8 mouse cellular contexts compared by ENCODE assay signal in genomic region chr16:17619198-17620105, GRCm38 (mm10). TPM values are rescaled to one million over a fixed set of nuclear protein-coding genes. Genes with fewer than 3 reads are reported as not detected.
DNase-seq lines count a peak whose midpoint lies in the region; ATAC-seq and TF ChIP-seq lines count a peak whose summit lies in the region.

Gene Smpd4 (plus strand): TSS chr16:17619354.

- H3K27me3 ChIP-seq in lung, embryonic 15.5 days, result no peaks in the 10 kb centered on the region
- H3K27me3 ChIP-seq in thymus, adult 2 months (ENCODE audit: control insufficient read depth, insufficient read depth, low read length), result no peaks in the 10 kb centered on the region

- peak; percentile 34; the same call in 1 of the 2 replicates for ATAC-seq in frontal cortex, adult (ENCODE audit: low TSS enrichment)
- ATAC-seq in hematopoietic stem cell, adult 5-6 weeks (replicated peaks in 1 of 2; ENCODE audit: insufficient read depth in 1 of 2, low FRiP score in 2 of 2, low TSS enrichment in 1 of 2, low read depth in 1 of 2, poor library complexity in 2 of 2, severe bottlenecking in 2 of 2), result peak; percentile 60 to 86
- ATAC-seq in lung, embryonic 15.5 days (ENCODE audit: borderline replicate concordance, extremely low read depth, low FRiP score, low TSS enrichment), result peak; percentile 76; the same call in 1 of the 2 replicates

- TF ChIP-seq POLR2A in olfactory bulb, adult 2 months (IDR thresholded peaks at IDR 0.05; ENCODE audit: insufficient read depth, low read depth, low read length), result 0 out of 2 replicates have a peak, but pooled peaks have one; percentile 44
- peak; percentile 33; the same call in 1 of the 2 replicates for TF ChIP-seq POLR2A in thymus, adult 2 months (IDR thresholded peaks at IDR 0.05; ENCODE audit: control insufficient read depth, extremely low read depth, insufficient read depth, low read length, poor library complexity)

- H3K36me3 ChIP-seq in lung, embryonic 15.5 days, result peaks cover 22% of the 10 kb centered on the region
- H3K36me3 ChIP-seq in thymus, adult 2 months (ENCODE audit: control insufficient read depth, insufficient read depth, low read length), result peaks cover 4% of the 10 kb centered on the region

- H3K9me3 ChIP-seq in lung, embryonic 15.5 days, result no peaks in the 10 kb centered on the region

- no peak for TF ChIP-seq CTCF in olfactory bulb, adult 2 months (IDR thresholded peaks at IDR 0.05; ENCODE audit: insufficient read depth, low read depth, low read length)
- no peak for TF ChIP-seq CTCF in thymus, adult 2 months (IDR thresholded peaks at IDR 0.05; ENCODE audit: borderline replicate concordance, control insufficient read depth, extremely low read depth, insufficient read depth, low read length, poor library complexity)

- H3K27ac ChIP-seq in lung, embryonic 15.5 days, result peak within 1 kb of the TSS; percentile 29; the same call in 1 of the 2 replicates
- H3K27ac ChIP-seq in olfactory bulb, adult 2 months (ENCODE audit: insufficient read depth, low read depth, low read length), result no peak within 1 kb of the TSS
- H3K27ac ChIP-seq in thymus, adult 2 months (ENCODE audit: control insufficient read depth, insufficient read depth, low read length), result no peak within 1 kb of the TSS

- peaks cover 14% of the 10 kb centered on the region for H3K4me1 ChIP-seq in lung, embryonic 15.5 days
- peaks cover 6% of the 10 kb centered on the region for H3K4me1 ChIP-seq in olfactory bulb, adult 2 months (ENCODE audit: control insufficient read depth, insufficient read depth, low read length)
- peaks cover 4% of the 10 kb centered on the region for H3K4me1 ChIP-seq in thymus, adult 2 months (replicated peaks; ENCODE audit: control insufficient read depth, insufficient read depth, low read length)

- H3K9ac ChIP-seq in lung, embryonic 15.5 days, result peak within 1 kb of the TSS; percentile 86

- DNase-seq in Muller cell, postnatal 12 days (ENCODE audit: inconsistent ontology term), result peak; percentile 90
- peak; percentile 91 for DNase-seq in cerebellum, adult 9-10 months
- DNase-seq in layer of hippocampus, adult 8-10 months (ENCODE audit: low spot score in 2 of 2), result peak; percentile 69 to 88
- peak; percentile 90 for DNase-seq in thymus, adult 2 months

- peak within 1 kb of the TSS; percentile 65 for H3K4me2 ChIP-seq in lung, embryonic 15.5 days

- peak within 1 kb of the TSS; percentile 92 for H3K4me3 ChIP-seq in lung, embryonic 15.5 days
- peak within 1 kb of the TSS; percentile 83 for H3K4me3 ChIP-seq in olfactory bulb, adult 2 months (ENCODE audit: insufficient read depth, low read depth, low read length)
- peak within 1 kb of the TSS; percentile 72 for H3K4me3 ChIP-seq in thymus, adult 2 months (ENCODE audit: control insufficient read depth, insufficient read depth, low read length)

- 1% methylated on average over 60 of the region's 60 CpGs for WGBS in lung, embryonic 15.5 days
- WGBS in olfactory bulb, adult 2 months, result 2% methylated on average over 60 of the region's 60 CpGs
- 2% methylated on average over 60 of the region's 60 CpGs for WGBS in thymus, adult 2 months

RNA-seq across cellular contexts. Expression of gene Smpd4, which starts in this region (rescaled TPM):
- total RNA-seq in hematopoietic stem cell, adult 5-6 weeks (2017), result 32.3 and 45.2 TPM in 2 replicates
- 10 to 100 TPM; 51.8 to 70.7 (median 60.0) TPM for total RNA-seq in layer of hippocampus, adult 8-10 months (2022)
- 28.2 and 32.2 TPM in 2 replicates for polyA plus RNA-seq in lung, embryonic 15.5 days (2015; fragmentation: Nextera tagmentation; extraction: Ambion mirVana)
- not detected in 2 replicates for polyA plus RNA-seq in olfactory bulb, adult 2 months (2012; ENCODE audit: insufficient read depth, insufficient read length, low replicate concordance, missing spikeins)
- polyA plus RNA-seq in thymus, adult 2 months (2012; rRNA removed), result 134 and 144 TPM in 2 replicates
